Mouse (Mus musculus) 3134 (cell line): ENCODE data around the gene Cbarp.
A peak's percentile ranks its signal among the peaks of the same experiment; 100 is the strongest.

Experiments
- DNase-seq: peaks from one replicate; pipeline ENCODE4 v3.0.0-alpha.2; 2011; ENCODE audit warnings: low spot score; ENCODE audit not compliant: insufficient read length; ENCODE audit errors: extremely low read depth

The Cbarp gene

GRCm38 (mm10) chr10:80145896-80146295 is 5.3 kb upstream of the Cbarp start:
- DNase-seq: no peak

DNA sequence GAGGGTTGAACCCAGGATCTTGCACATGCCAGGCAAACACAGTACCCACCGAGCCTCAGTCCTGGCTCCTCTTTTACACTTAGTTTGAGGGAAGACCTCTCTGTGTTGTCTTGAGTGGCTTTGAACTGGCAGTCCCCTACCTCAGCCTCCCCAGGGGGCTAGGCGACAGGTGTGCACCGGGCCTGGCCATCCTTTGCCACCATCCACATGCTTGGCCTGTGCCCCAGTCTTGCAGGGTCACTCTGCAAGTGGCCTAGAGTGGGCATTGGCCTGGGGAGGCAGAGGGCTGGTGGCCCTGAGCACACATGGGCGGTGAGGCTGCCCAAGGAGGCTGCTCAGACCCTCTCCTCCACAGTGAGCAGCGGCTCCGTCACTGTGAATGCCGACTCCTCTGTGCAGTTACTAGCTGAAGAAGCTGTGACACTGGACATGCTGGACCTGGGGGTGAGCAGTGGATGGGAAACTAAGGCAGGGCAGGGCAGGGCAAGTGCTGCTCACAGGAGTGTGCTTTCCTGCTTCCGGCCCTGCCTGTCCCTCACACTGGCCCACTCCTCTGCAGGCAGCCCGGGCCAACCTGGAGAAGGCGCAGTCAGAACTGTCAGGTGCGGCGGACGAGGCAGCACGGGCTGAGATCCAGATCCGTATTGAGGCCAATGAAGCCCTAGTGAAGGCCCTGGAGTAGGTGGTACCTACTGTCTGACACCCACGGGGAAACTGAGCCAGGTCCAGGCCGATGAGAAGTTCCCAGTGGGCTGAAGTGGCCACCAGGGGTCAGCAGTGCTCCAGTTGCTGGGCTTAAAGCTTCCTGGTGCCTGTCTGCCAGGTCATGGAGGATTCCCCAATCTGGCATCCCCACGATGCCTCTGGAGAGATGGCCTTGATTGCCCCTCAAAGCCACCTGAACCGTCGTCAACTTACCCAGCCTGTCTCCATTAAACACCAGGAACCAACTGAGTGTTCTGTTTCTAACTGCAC is 4.5 kb upstream of the Cbarp start:
- peak; percentile 58 for DNase-seq

DNA sequence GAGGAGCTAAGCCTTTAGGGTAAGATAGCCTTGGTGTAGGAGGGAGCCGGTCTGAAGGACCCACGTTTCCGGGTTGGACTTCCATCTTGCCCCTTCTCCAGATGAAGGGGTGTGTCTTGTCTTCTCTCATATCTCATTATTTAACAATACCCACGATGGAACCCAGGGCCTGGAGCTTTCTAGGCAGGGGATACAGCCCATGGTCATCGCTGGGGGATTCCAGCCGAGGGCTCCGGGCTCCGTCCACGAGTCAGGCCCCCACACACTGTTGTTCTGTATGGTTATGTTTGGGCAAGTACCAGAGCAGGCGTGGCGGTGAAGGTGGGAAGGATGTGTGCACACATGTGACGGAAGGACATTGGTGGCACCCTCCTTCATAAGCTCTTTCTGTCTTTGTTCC is 3.5 kb upstream of the Cbarp start:
- DNase-seq: no peak

- no peak for DNase-seq
Observed at GRCm38 (mm10) chr10:80143664-80144063, 3.0 kb upstream of the Cbarp start.

GRCm38 (mm10) chr10:80142530-80142925 is 1.9 kb upstream of the Cbarp start:
- no peak for DNase-seq

GRCm38 (mm10) chr10:80141786-80142529 is 1.3 kb upstream of the Cbarp start:
- DNase-seq: peak; percentile 91

- peak; percentile 98 for DNase-seq
Observed at GRCm38 (mm10) chr10:80141243-80141642, 608 bp upstream of the Cbarp start.

DNA sequence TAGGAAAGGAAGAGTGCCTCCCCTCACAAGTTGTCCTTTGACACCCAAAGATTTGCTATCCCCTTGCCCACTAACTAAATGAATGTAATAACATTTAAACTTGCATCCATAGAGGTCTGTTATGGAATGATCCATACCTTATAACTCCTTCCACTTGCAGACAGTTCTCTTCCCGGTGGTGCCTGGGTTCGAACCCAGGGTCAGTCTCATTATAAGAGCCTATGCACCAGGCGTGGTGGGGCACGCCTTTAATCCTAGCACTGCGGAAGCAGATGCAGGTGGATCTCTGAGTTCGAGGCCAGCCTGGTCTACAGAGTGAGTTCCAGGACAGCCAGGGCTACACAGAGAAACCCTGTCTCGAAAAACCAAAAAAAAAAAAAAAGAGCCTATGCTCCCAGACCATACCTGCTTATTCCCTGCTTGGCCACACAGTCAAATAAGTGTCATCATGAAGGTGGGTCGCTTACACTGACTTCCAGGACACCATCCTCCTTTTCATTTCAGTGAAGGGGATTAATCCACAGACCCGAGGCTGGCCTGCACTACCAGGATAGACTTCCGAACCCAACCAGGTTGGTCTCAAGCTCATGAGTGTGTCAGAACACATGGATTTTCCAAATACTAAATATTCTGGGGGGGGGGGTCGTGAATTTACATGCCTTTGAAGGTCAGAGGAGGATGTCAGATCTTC is 515 bp downstream of the Cbarp start:
- DNase-seq: no peak

GRCm38 (mm10) chr10:80139439-80139775 is 1.2 kb downstream of the Cbarp start:
- DNase-seq: no peak

DNA sequence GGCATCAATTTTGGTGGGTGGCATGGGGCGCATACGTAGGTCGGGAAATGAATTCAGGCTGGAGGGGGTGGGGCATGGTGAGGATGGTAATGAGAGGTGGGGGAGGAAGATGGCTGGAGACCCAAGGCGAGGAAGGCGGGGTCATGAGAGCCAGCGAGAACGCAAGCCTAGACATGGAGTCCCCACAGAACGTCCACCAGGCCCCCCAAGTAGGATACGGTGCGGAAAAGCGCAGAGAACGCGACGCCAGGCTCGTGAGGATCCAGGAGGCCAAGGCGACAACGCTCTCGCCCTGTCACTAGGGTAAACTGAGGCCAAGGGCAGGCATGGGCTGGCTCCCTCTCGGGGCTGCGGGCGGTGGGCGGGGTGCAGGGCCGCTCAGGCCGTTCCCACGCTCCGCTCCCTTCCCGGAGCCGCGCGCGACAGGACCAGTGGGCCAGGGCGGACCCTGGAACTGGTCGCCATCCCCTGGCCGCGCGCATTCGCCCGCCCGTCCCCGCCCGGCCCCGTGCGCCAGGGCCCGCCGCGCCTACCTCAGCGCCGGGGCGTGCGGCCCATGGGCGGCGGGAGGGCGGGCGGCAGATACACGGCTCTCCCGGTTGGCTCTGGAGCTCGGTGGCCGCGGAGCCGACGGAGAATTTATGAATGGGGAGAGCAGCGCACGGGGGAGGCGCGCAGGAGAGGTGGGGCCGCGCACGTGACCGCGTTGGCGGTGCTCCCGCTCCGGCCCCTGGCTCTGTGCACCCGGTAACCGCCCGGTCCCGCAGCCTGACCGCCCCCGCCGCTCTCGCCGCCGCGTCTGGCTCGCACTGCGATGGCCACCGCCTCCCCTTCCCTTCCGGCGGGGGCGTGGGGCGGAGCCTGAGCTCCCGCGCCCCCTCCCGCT is 1.8 kb downstream of the Cbarp start, which contains the start of gene Atp5d:
Gene Atp5d (plus strand): TSS at position 80 of the 886 bp plus-strand sequence.
- no peak for DNase-seq

- no peak for DNase-seq
Observed at GRCm38 (mm10) chr10:80137626-80138552, 2.7 kb downstream of the Cbarp start.

- DNase-seq: no peak
Observed at GRCm38 (mm10) chr10:80136952-80137625, 3.5 kb downstream of the Cbarp start.

- DNase-seq: no peak
Observed at GRCm38 (mm10) chr10:80136179-80136951, 4.3 kb downstream of the Cbarp start.

GRCm38 (mm10) chr10:80135641-80136040 is 5.0 kb downstream of the Cbarp start:
- no peak for DNase-seq

DNA sequence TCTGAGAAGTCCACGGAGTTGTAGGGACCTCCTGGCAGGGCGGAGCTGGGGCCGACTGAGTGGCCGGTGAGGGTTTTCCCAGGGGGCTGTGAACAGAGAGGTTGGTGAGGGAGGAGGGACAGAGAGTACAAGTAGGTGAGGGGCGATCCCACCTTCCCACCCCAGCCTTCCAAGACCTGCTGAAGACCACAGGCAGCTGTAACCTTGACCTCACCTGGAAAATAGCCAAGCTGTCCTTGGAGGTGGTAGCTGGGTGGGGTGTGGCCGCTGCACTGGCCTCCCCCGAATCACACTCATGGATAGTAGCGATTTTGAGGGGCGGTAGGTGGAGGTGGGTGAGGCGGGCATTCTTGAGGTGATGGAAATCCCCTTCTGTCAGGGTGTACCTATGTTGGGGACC is 5.5 kb downstream of the Cbarp start:
- DNase-seq: no peak

DNA sequence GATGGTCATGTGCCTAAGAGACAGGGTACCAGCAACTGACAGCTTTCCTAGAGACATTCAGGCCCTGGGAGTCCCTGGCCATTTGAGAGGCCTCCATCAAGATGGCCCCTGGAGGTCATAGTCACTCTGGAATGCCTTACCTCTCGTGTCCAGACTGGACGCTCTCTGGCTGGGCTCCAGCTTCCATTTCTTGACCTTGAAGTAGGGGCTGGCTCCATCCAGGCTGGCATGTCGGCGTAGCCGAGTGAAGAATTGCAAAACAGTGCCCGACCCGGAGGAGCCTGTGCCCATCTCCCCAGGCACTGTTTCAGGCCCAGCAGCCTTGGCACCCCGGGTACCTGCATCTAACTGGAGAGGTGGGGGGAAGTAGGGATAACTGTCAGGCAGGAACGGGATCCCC is 6.2 kb downstream of the Cbarp start:
- DNase-seq: no peak

GRCm38 (mm10) chr10:80133226-80133849 is 7.3 kb downstream of the Cbarp start:
- no peak for DNase-seq
